Mouse (Mus musculus): ENCODE data around the gene Proser3.
A peak's percentile ranks its signal among the peaks of the same experiment; 100 is the strongest.

Gene Proser3

DNA sequence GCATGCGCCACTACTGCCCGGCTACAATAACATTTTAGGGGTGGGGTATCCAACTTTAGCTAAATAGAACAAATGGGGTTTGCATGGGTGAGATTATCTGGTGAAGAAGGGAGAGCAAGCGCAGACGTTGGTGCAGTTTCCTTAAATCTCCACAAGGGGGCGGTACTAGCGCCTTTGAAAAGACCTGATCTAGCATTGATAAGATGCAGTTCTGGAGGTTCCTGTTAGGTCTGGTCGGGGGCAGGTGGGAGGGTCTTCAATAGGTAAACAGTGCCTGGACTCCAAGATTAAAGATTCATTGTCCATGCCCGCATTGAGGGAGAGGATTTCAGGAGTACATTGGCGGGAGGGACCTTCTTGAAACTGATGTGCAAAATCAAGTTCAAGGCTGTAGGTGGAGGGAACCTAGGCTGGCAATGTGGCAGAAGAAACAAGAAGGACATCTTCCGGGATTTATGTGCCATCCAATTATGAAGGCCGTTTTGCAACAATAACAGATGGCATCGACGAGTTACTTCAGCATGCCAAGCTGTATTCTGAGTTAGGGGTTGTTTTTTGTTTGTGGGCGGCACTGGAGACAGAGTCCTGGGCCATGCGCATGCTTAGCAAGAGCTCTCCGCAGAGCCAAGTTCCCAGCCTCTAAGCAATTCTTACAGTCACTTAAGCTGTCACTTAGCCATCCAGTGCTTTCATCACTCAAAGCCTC, 61.7 kb downstream of the Proser3 start:
- peak in 1 of 2 experiments; percentile 58 for DNase-seq (ENCODE audit: low spot score in 2 of 2)

Data from left cerebral cortex, adult 9 months (tissue).